Mouse (Mus musculus) hindbrain, embryonic 16.5 days (tissue): Measurements from ENCODE around the gene Gstz1. TPM values are rescaled to one million over a fixed set of nuclear protein-coding genes. Genes with fewer than 3 reads are reported as not detected.
A peak's percentile ranks its signal among the peaks of the same experiment; 100 is the strongest.

Experiments
- ATAC-seq: fragments of 200-750 bp; cut with Nextera tagmentation; 2 replicates; pipeline ENCODE4 v1.8.0; 2017; ENCODE audit warnings: moderate TSS enrichment, moderate library complexity
- H3K27ac ChIP-seq: fragments of 300-500 bp; sonication (generic); 2 replicates; pipeline ENCODE4 v1.5.1; 2014; ENCODE audit warnings: low read depth, mild to moderate bottlenecking, control low read depth, low read length, moderate library complexity
- H3K27me3 ChIP-seq: fragments of 300-500 bp; sonication (generic); replicated peaks from 2 replicates; pipeline ENCODE4 v1.6.1; 2014; ENCODE audit warnings: low read length; ENCODE audit not compliant: control insufficient read depth, insufficient read depth
- H3K36me3 ChIP-seq: fragments of 300-500 bp; sonication (generic); 2 replicates; pipeline ENCODE4 v1.6.1; 2014; ENCODE audit warnings: mild to moderate bottlenecking, low read length, moderate library complexity, mixed read lengths; ENCODE audit not compliant: control insufficient read depth, insufficient read depth
- H3K4me1 ChIP-seq: fragments of 300-500 bp; sonication (generic); 2 replicates; pipeline ENCODE4 v1.6.1; 2014; ENCODE audit warnings: low read depth, low read length; ENCODE audit not compliant: control insufficient read depth, insufficient read depth
- H3K4me2 ChIP-seq: fragments of 300-500 bp; sonication (generic); 2 replicates; pipeline ENCODE4 v1.6.1; 2014; ENCODE audit warnings: mild to moderate bottlenecking, low read length, control low read depth, moderate library complexity
- H3K4me3 ChIP-seq: fragments of 300-500 bp; sonication (generic); 2 replicates; pipeline ENCODE4 v1.5.1; 2014; ENCODE audit warnings: mild to moderate bottlenecking, low read length, control low read depth, moderate library complexity
- H3K9ac ChIP-seq: fragments of 300-500 bp; sonication (generic); 2 replicates; pipeline ENCODE4 v1.6.1; 2014; ENCODE audit warnings: low read depth, mild to moderate bottlenecking, control low read depth, low read length, moderate library complexity
- H3K9me3 ChIP-seq: fragments of 300-500 bp; sonication (generic); 2 replicates; pipeline ENCODE4 v1.6.1; 2014; ENCODE audit warnings: mild to moderate bottlenecking, low read length, moderate library complexity; ENCODE audit not compliant: control insufficient read depth
- whole genome bisulfite sequencing: fragments of 180-500 bp; shearing (Covaris S2); extraction: QIAGEN DNeasy Blood & Tissue Kit; methylation state at CpG from one replicate; pipeline ENCODE4 v1.1.7; 2014; 5-methylcytosine and 5-hydroxymethylcytosine counted together
- polyA plus RNA-seq: library from polyadenylated mRNA; unstranded; fragments of >200 nt; fragmentation: Nextera tagmentation; extraction: Ambion mirVana; gene quantifications from 2 replicates; pipeline ENCODE4 v1.2.1, GENCODE M21; 2015

The Gstz1 gene
- 26.3 and 33.8 TPM in 2 replicates for polyA plus RNA-seq

DNA sequence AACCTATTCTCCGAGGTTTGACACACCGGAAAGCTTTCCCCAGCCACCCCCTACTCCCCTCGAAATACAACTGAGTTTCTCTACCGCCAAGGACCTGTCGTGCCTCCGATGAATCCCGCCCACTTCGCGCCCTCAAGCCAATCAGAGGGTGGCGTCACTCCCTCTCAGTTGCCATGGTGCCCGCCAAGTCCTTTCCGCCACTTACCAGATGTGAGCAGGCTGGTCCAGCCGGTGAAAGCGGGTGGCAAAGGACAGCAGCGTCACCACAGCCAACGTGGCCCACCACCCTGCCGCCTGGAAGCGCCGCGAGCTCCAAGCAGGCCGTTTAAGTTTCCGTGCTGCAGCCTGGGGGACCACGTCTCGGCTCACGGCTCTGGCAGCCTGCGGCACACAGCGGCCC is at the start of gene Gstz1:
TSS of gene Gstz1 (plus strand) at position 200 of the 400 bp plus-strand sequence.
- Histone ChIP-seq H3K4me2 (peak within 1 kb of the TSS; percentile 74), H3K9me3 (no peaks in the 10 kb centered on the region; the same call in 1 of the 2 replicates), H3K4me3 (peak within 1 kb of the TSS; percentile 98), H3K36me3 (no peaks in the 10 kb centered on the region), H3K4me1 (peaks cover 13% of the 10 kb centered on the region), H3K27ac (peak within 1 kb of the TSS; percentile 97), H3K27me3 (no peaks in the 10 kb centered on the region), H3K9ac (peak within 1 kb of the TSS; percentile 85)
- WGBS = 0% methylated on average over 27 of the region's 27 CpGs
- ATAC-seq = peak; percentile 88

DNA sequence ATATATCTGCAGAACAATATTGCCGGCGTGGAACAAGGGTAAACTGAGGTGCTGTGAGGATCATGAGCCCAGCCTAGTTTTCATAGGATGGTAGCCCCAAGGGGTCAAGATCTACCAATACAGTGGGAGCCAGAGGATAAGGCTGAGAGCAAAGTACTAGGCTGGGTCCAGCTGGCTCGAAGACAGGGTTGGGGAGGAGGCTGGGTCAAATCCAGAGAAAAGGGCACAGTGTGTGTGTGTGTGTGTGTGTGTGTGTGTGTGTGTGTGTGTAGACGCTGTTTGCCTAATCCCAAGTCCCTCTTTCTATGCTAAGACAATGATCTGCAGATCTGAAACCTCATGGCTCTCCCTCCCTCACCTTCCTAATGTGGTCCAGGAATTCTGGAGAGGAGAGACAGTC is 46.6 kb upstream of the Gstz1 start:
- Histone ChIP-seq H3K4me2 (no peak overlapping the region), H3K27me3 (peaks cover 10% of the 10 kb centered on the region), H3K27ac (no peak overlapping the region), H3K36me3 (no peaks in the 10 kb centered on the region), H3K4me3 (no peak overlapping the region), H3K9me3 (no peaks in the 10 kb centered on the region), H3K4me1 (peaks cover 7% of the 10 kb centered on the region), H3K9ac (no peak overlapping the region)
- WGBS = 91% methylated on average over 4 of the region's 4 CpGs
- ATAC-seq = no peak

DNA sequence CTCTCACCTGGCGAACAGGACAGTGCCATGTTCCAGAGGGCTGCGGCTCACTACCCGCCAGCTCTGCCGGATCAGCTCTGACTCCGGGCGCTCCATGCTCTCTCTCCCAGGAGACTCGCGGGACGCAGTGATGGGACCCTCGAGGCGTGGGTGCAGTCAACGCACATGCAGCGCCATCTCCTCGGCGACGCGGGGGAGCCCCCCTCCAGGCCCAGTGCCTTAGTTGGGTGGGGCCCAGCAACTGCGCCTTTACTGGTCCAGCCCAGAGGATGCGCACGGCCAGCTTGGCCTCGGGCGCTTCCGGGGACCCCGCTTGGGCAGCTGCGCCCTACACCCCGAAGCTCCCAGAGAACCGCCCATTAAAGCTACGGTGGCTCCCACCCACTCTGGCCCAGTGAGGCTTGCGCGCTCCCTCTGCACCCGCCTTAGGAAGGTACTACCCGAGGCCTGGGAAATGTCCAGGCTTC is 44.8 kb upstream of the Gstz1 start, which contains the start of gene Ngb:
TSS of gene Ngb (minus strand) at position 375 of the 467 bp plus-strand sequence.
- peak within 1 kb of the TSS; percentile 69 for H3K4me2 ChIP-seq
- H3K27ac ChIP-seq = no peak within 1 kb of the TSS
- peak within 1 kb of the TSS; percentile 40 for H3K4me3 ChIP-seq
- WGBS = 3% methylated on average over 32 of the region's 32 CpGs
- peaks cover 8% of the 10 kb centered on the region for H3K4me1 ChIP-seq
- no peaks in the 10 kb centered on the region for H3K36me3 ChIP-seq
- peak within 1 kb of the TSS; percentile 56 for H3K9ac ChIP-seq
- H3K27me3 ChIP-seq = peaks cover 10% of the 10 kb centered on the region
- ATAC-seq = peak; percentile 41
- no peaks in the 10 kb centered on the region for H3K9me3 ChIP-seq

DNA sequence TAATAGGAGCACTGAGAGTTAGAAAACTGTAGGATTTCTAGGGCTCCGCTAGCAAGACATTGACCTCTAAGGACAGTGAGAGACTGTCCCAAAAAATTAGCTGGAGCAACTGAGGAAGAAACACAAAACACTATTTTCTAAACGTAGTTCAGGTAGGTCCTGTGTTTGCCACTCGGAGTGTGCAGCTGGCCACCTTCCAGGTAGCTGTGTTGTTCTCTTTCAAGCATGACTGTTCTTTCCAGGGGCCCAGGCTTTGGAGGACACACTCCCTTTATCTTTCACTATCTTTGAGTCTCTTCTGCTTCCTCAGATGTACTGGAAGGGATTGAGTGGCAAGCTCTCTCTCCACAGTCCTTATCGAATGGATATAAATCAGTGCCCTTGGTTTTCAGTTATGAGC is 43.5 kb upstream of the Gstz1 start:
- peaks cover 11% of the 10 kb centered on the region for H3K4me1 ChIP-seq
- no peaks in the 10 kb centered on the region for H3K9me3 ChIP-seq
- peaks cover 10% of the 10 kb centered on the region for H3K27me3 ChIP-seq
- no peak overlapping the region for H3K4me3 ChIP-seq
- WGBS = 87% methylated on average over 4 of the region's 4 CpGs
- H3K36me3 ChIP-seq = no peaks in the 10 kb centered on the region
- no peak overlapping the region for H3K27ac ChIP-seq
- H3K9ac ChIP-seq = no peak overlapping the region
- ATAC-seq = no peak
- H3K4me2 ChIP-seq = no peak overlapping the region

DNA sequence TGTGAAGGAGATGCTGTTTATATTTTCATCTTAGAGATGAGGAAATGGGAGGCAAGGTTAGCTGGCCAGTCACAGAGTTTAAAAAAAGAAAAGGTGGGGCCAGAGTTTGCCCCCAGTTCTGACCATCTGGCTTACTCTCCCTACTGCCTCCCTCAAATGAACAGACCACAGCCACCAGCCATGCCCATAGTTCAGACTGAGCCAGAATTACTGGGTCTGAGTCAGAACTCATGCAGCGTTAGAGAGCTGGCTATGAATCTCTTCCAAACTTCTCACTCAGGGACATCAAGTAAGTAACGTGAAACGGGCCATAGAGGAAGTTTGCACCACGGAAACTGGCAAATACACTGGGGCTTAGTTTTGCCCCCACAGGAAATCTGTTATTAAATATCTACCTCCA is 42.2 kb upstream of the Gstz1 start:
- H3K36me3 ChIP-seq = peaks cover 2% of the 10 kb centered on the region
- H3K27me3 ChIP-seq = peaks cover 10% of the 10 kb centered on the region
- no peaks in the 10 kb centered on the region for H3K9me3 ChIP-seq
- H3K4me3 ChIP-seq = no peak overlapping the region
- 91% methylated on average over 4 of the region's 4 CpGs for WGBS
- peaks cover 11% of the 10 kb centered on the region for H3K4me1 ChIP-seq
- H3K4me2 ChIP-seq = no peak overlapping the region
- no peak for ATAC-seq
- no peak overlapping the region for H3K27ac ChIP-seq
- no peak overlapping the region for H3K9ac ChIP-seq

DNA sequence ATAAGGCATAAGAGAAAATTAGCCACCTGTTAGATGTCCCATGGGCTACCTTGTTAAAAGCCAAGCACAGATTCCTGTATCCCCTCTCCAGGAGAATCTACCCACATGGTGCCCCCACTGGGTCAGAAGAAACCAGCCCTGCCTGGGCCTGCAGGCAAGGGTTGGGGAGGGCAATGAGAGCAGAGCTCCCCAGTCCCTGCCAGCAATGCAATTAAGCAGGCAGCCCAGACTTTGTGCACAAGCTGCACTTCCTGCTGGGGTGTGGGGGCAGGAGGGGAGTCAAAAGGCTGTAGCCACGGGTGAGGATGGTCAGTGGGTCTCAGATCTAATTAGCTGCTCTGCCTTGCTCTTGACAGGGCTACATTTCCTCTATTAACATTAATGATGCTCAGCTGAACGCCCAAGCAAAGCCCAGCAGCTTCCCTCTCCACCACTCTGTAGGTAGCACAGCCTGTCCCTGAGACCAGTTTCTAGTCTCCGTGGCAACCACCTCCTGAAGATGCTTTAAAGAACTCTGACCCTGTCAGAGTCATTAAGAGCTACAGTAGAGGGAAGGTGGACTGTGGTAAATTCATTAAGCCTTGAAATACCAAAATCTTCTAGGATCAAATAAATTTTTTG is 39.5 kb upstream of the Gstz1 start:
- peaks cover 6% of the 10 kb centered on the region for H3K36me3 ChIP-seq
- H3K27ac ChIP-seq = no peak overlapping the region
- H3K4me1 ChIP-seq = peaks cover 4% of the 10 kb centered on the region; the same call in 1 of the 2 replicates
- 31% methylated on average over 3 of the region's 3 CpGs for WGBS
- no peak overlapping the region for H3K4me2 ChIP-seq
- ATAC-seq = peak; percentile 64
- no peak overlapping the region for H3K4me3 ChIP-seq
- no peak overlapping the region for H3K9ac ChIP-seq
- no peaks in the 10 kb centered on the region for H3K9me3 ChIP-seq
- no peaks in the 10 kb centered on the region; the same call in 1 of the 2 replicates for H3K27me3 ChIP-seq

DNA sequence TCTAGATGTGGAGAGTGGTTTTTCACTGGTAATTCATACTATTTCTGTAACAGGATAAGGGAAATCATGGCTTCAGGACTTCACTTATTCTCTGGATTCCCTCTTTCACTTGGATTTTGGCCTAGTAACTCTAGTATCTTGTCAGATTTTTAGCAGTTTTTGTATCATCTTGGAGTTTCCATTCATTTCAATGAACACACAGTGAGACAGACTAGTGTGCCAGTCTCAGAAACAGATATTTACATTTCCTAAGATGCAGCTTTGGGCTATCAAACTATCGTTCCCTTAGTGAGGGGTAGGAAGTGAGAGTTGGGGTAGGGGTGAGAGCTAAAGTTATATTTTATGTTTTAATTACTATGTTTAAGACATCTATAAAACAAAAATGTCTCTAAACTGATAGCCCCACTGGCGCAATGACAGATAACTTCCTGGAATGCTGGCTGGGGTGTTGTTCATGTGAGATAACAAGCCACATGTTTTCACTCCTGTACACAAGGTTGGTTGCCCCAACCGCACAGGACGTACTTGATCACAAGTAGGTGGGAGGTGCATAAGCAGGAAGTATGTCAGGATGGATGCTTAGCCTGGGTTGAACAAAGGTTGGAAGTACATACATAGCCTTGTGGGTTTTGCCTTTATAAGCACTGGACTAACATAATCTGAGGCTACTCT is 24.9 kb upstream of the Gstz1 start:
- Histone ChIP-seq H3K9ac (no peak overlapping the region), H3K4me3 (no peak overlapping the region), H3K27me3 (no peaks in the 10 kb centered on the region), H3K4me2 (no peak overlapping the region), H3K36me3 (peaks cover 23% of the 10 kb centered on the region), H3K27ac (no peak overlapping the region), H3K9me3 (no peaks in the 10 kb centered on the region), H3K4me1 (no peaks in the 10 kb centered on the region)
- ATAC-seq = no peak
- 98% methylated on average over 4 of the region's 4 CpGs for WGBS

DNA sequence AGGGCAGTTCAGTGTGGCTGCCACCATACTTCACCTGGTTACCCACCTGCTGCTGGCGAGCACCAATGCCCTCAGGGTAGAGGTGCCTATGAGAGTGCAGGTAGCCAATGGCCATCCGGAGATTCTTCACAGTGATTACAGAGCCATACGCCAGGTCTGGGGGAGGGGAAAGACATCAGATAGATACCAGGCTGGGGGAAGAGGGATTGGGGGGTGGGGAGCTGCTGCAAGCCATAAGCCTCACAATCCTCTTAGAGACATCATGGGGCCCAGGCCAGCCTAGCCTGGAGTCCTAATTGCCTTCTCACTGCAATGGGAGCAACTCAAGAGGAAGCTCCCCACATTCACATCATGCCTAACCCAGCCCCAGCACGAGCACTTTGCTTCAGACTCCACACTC is 19.7 kb upstream of the Gstz1 start:
- H3K4me1 ChIP-seq = no peaks in the 10 kb centered on the region
- H3K9me3 ChIP-seq = no peaks in the 10 kb centered on the region
- WGBS = 78% methylated on average over 4 of the region's 4 CpGs
- no peaks in the 10 kb centered on the region for H3K27me3 ChIP-seq
- no peak for ATAC-seq
- no peak overlapping the region for H3K9ac ChIP-seq
- H3K36me3 ChIP-seq = peaks cover 22% of the 10 kb centered on the region
- no peak overlapping the region for H3K4me2 ChIP-seq
- H3K4me3 ChIP-seq = no peak overlapping the region
- no peak overlapping the region for H3K27ac ChIP-seq

DNA sequence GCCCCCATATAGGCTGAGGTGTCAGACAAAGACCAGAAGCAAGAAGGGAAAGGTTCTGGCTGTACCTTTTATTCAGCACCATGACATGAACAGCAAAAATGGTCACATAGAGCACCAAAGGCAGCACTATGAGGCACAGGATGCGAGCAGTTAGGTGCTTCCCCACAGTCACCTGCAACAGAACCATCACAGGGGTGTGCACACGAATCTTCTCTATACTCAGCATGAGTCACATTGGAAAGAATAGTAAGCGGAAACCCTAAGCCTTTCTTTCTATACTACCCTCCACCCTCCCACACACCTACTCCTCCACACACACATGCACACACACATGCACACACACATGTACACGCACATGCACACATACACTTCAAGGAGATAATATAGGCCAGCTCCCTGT is 16.7 kb upstream of the Gstz1 start:
- Histone ChIP-seq H3K27ac (no peak overlapping the region), H3K4me3 (no peak overlapping the region), H3K4me2 (no peak overlapping the region), H3K9me3 (no peaks in the 10 kb centered on the region), H3K4me1 (no peaks in the 10 kb centered on the region), H3K27me3 (no peaks in the 10 kb centered on the region), H3K9ac (no peak overlapping the region), H3K36me3 (peaks cover 13% of the 10 kb centered on the region)
- 99% methylated on average over 4 of the region's 4 CpGs for WGBS
- ATAC-seq = no peak
